Mouse (Mus musculus) limb, embryonic 12.5 days (tissue): Measurements from ENCODE around the gene Adcyap1. TPM values are rescaled to one million over a fixed set of nuclear protein-coding genes. Genes with fewer than 3 reads are reported as not detected.

ENCODE experiments used
- ATAC-seq: fragments of 200-750 bp; cut with Nextera tagmentation; 2 replicates; pipeline ENCODE4 v1.8.0; 2017; ENCODE audit warnings: low read depth, moderate TSS enrichment; ENCODE audit not compliant: insufficient number of reproducible peaks, insufficient read depth, low FRiP score, low TSS enrichment
- H3K27ac ChIP-seq: fragments of 300-500 bp; sonication (generic); 2 replicates; pipeline ENCODE4 v1.5.1; 2016; ENCODE audit warnings: mild to moderate bottlenecking, moderate library complexity
- H3K27me3 ChIP-seq: fragments of 300-500 bp; sonication (generic); 2 replicates; pipeline ENCODE4 v1.6.1; 2016; ENCODE audit warnings: mild to moderate bottlenecking, moderate library complexity
- H3K36me3 ChIP-seq: fragments of 300-500 bp; sonication (generic); 2 replicates; pipeline ENCODE4 v1.6.1; 2016; ENCODE audit warnings: mild to moderate bottlenecking, moderate library complexity
- H3K4me1 ChIP-seq: fragments of 300-500 bp; sonication (generic); replicated peaks from 2 replicates; pipeline ENCODE4 v1.6.1; 2016
- H3K4me2 ChIP-seq: fragments of 300-500 bp; sonication (generic); 2 replicates; pipeline ENCODE4 v1.6.1; 2016; ENCODE audit warnings: mild to moderate bottlenecking, moderate library complexity
- H3K4me3 ChIP-seq: fragments of 300-500 bp; sonication (generic); replicated peaks from 2 replicates; pipeline ENCODE4 v1.5.1; 2016; ENCODE audit warnings: mild to moderate bottlenecking
- H3K9ac ChIP-seq: fragments of 300-500 bp; sonication (generic); replicated peaks from 2 replicates; pipeline ENCODE4 v1.6.1; 2016; ENCODE audit warnings: mild to moderate bottlenecking, moderate library complexity
- H3K9me3 ChIP-seq: fragments of 300-500 bp; sonication (generic); 2 replicates; pipeline ENCODE4 v1.6.1; 2016; ENCODE audit warnings: mild to moderate bottlenecking, moderate library complexity
- WGBS: fragments of 180-500 bp; shearing (Covaris S2); methylation state at CpG from one replicate; pipeline ENCODE4 v1.1.7; 2016; 5-methylcytosine and 5-hydroxymethylcytosine counted together
- polyA plus RNA-seq: library from polyadenylated mRNA; unstranded; fragments of >200 nt; fragmentation: Nextera tagmentation; extraction: Ambion mirVana; gene quantifications from 2 replicates; pipeline ENCODE4 v1.2.1, GENCODE M21; 2016

Gene Adcyap1
- polyA plus RNA-seq, 1 experiment from 2014 or later = 1.2 TPM

DNA sequence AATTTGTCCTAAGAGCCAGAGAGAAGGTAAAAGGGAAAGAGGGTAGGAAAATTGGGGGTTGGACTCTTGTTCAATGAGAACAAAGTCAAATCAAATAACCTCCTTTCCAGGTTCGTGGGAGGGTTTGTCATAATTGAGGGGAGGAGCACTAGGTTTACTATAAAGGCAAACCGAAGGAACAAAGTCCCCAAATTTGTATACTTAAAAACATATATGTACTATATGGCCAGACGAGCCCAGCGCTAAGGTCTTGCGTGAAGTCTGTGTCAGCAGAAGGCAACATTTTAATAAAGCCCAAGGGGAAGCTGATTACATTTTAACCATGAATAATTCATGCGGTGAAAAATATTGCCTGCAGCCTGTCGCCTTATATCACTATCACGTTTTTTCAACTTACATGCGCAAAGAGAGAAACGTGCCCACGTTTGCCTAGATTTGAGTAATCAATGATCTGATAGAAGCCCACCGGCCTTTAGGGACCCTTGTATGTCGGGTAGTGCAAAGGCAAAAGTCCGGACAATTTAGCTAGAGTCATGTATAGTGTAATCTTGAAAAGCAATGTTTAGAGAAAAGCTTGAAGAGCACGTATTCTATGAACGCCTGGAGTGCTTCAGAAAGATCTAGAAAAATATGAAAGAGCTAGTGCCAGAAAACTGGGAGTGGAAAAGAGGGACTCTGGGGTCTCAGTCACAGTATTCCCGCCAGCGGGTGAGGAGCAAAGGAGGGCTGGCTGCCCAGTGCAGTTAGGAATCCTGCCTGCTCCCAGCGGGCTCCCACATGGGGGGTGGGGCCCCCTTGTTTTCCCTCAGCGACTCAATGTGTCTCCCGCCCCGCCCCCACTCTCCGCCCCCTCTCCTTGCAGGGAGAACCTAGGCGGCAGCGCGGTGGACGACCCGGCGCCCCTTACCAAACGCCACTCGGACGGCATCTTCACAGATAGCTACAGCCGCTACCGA is 4.5 kb downstream of the Adcyap1 start:
- under 1% methylated on average over 34 of the region's 34 CpGs for WGBS
- no peak overlapping the region for H3K27ac ChIP-seq
- peak overlapping the region; percentile 40 for H3K4me3 ChIP-seq
- no peaks in the 10 kb centered on the region for H3K9me3 ChIP-seq
- no peak overlapping the region for H3K9ac ChIP-seq
- ATAC-seq = no peak
- peak overlapping the region; percentile 66 for H3K4me2 ChIP-seq
- peaks cover 67% of the 10 kb centered on the region for H3K27me3 ChIP-seq
- peaks cover 29% of the 10 kb centered on the region for H3K4me1 ChIP-seq
- H3K36me3 ChIP-seq = no peaks in the 10 kb centered on the region

DNA sequence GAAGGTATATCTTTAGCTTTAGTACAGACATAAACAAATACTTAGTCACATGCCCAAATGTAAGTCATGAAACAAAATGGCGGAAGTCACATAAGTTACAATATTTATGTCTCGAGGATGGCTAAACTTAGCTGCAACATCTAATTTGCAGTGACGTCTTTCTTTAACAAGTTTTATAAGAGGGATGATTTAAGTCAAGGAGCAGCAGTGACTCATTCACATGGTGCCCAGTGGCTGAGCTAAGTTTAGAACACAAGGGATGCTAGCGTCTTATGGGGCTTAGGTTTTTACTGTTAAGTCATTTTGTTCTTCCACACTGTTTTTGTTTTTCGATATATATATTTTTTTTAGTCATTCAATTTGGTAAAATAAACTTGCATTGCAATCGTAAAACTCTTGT is 19.0 kb downstream of the Adcyap1 start:
- Histone ChIP-seq H3K27me3 (no peaks in the 10 kb centered on the region), H3K9me3 (no peaks in the 10 kb centered on the region), H3K36me3 (no peaks in the 10 kb centered on the region), H3K4me2 (no peak overlapping the region), H3K9ac (no peak overlapping the region), H3K27ac (no peak overlapping the region), H3K4me1 (peaks cover 6% of the 10 kb centered on the region; the same call in 1 of the 2 replicates), H3K4me3 (no peak overlapping the region)
- WGBS = 70% methylated on average over 6 of the region's 6 CpGs
- ATAC-seq = no peak

DNA sequence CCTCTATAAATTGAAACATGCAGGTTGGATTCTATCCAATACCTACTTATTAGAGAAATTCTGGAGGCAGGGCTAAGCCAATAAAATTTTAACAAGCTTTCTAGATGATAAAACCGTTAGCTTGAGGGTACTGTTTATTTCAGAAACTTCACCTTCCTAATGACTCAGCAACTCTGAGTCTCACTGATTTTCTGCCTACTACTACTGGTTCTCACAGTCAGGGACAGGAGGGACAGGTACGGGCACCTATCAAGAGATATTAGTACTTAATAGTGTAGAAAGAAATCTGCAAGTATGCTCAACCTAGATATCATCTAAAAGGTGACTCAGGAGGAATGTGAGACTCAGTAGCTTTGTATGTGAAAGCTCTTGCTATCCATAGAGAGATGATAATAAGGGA is 19.8 kb downstream of the Adcyap1 start:
- 57% methylated on average over 2 of the region's 2 CpGs for WGBS

DNA sequence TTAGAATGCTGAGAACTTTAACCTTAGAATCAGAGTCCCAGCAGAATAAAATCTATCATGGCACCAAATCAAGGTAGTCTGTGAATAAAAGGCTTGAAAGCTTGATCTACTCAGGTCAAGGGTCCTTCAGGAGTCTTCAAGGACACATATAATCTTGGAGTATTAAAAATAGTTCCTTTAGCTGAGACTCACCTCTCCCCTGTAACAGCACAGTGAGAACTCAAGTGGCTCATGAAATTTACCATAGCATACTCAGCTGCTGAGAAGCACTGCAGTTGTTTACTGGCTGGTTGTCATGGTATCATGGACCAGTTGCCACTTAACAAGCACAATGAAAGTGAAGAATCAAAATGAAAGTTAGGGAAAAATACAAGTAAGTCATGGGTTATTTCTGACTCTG is 38.5 kb downstream of the Adcyap1 start:
- Histone ChIP-seq H3K4me1 (no peaks in the 10 kb centered on the region), H3K9ac (no peak overlapping the region), H3K4me2 (no peak overlapping the region), H3K27me3 (no peaks in the 10 kb centered on the region), H3K36me3 (no peaks in the 10 kb centered on the region), H3K27ac (no peak overlapping the region), H3K4me3 (no peak overlapping the region), H3K9me3 (no peaks in the 10 kb centered on the region)
- no peak for ATAC-seq

More for the DNA sequence above, 19.8 kb downstream of the Adcyap1 start:
- Histone ChIP-seq H3K4me3 (no peak overlapping the region), H3K9ac (no peak overlapping the region), H3K27me3 (no peaks in the 10 kb centered on the region), H3K27ac (no peak overlapping the region), H3K4me1 (peaks cover 6% of the 10 kb centered on the region; the same call in 1 of the 2 replicates), H3K4me2 (no peak overlapping the region), H3K9me3 (no peaks in the 10 kb centered on the region), H3K36me3 (no peaks in the 10 kb centered on the region)
- ATAC-seq = peak; percentile 59; the same call in 1 of the 2 replicates
